Mouse (Mus musculus) bone marrow macrophage, adult 2 months (primary cell): ENCODE measurements around the gene Zfp831.

ENCODE experiments used
- CTCF ChIP-seq: IDR thresholded peaks from 2 replicates; pipeline ENCODE4 v1.5.1; 2012; ENCODE audit warnings: low read depth, mild to moderate bottlenecking, low read length, moderate library complexity
- POLR2A ChIP-seq: IDR thresholded peaks from 2 replicates; pipeline ENCODE4 v1.6.1; 2012; ENCODE audit warnings: mild to moderate bottlenecking, low read depth, low read length, borderline replicate concordance

DNA sequence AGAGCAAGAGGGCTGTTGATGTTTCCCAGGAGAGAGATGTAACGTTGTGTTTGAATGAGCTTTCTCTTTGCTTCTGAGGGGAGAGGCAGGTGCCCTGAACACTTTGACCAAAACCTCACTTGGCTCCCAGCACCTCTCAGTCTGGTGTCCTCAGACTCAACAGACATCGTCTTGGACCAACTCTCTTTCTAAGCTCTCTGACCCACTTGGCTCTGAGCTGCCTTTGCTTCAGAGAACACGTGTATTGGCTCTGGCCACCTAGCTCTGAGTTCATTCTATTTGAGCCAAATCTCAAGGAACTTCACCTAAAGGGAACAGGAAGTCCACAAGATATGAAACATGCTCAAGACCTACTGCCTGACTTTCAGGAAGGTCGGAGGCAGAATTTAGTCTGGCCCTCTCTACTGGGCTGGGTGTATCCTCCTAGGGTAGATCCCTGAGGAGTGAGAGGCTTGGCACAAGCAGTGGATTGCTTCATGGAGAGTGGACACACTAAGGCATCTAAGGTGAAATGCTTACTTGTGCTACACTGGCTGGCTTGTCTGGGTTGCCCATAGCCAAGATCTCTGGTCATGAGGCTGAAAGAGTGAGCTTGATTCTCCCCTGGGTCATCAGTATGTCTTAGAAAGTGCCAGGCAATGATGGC is 37.8 kb upstream of the Zfp831 start:
- TF ChIP-seq CTCF (no peak), POLR2A (no peak)
